Mouse (Mus musculus): ENCODE results near the gene Fggy.

Fggy gene

DNA sequence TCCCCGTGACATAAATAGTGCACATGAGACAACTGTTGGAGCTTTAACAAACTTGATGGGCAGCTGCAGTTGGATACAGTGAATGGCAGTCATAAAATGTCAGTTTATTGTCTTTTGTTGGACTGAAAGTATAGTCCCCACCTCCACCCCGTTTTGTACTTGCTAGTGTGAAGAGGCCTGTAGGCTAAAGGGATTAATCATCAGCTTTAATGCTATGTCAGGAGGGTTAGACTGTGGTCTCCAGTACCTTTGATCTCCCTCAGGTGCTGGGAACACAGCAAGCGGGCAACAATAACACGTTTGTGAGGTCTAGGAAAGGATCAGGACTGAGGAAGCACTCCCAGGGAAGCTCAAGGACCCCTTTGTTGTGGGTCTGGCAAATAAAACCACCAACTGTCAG is 214.6 kb downstream of the Fggy start:
- H3K4me3 ChIP-seq (replicated peaks; ENCODE audit: low read length) = no peak overlapping the region
- no peaks in the 10 kb centered on the region for H3K9me3 ChIP-seq (ENCODE audit: low read length)
- H3K27me3 ChIP-seq (ENCODE audit: insufficient read depth, low read length) = no peaks in the 10 kb centered on the region
- TF ChIP-seq NANOG (IDR thresholded peaks at IDR 0.05; ENCODE audit: borderline replicate concordance, low read length) (no peak), CTCF (conservative IDR thresholded peaks at IDR 0.05; ENCODE audit: low read length) (no peak), POU5F1 (IDR thresholded peaks at IDR 0.05; ENCODE audit: borderline replicate concordance, low read length) (no peak)
- no peaks in the 10 kb centered on the region for H3K4me1 ChIP-seq (replicated peaks; ENCODE audit: low read depth, low read length)
- H3K36me3 ChIP-seq (ENCODE audit: insufficient read depth, low read length) = no peaks in the 10 kb centered on the region

DNA sequence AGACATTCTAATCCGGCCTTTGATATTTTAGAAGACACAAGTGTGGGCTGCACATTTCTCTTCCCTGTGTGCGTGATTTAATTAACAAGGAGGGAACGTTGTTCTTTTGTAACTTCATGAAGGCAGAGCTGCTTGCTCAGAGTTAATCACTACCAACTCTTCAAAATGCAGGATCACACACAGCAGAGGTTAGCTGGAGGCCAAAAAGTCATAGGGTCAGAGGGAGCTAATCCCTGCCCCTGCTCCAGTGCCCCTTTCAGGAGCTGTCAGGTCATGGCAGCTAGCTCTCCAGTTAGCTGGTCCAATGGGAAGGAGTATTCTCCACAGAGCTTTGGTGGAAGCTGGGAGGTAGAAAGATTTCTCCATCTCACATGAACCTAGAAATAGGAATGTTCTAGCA is 215.4 kb downstream of the Fggy start:
- Histone ChIP-seq H3K4me1 (replicated peaks; ENCODE audit: low read depth, low read length) (no peaks in the 10 kb centered on the region), H3K36me3 (ENCODE audit: insufficient read depth, low read length) (no peaks in the 10 kb centered on the region), H3K27me3 (ENCODE audit: insufficient read depth, low read length) (no peaks in the 10 kb centered on the region), H3K4me3 (replicated peaks; ENCODE audit: low read length) (no peak overlapping the region), H3K9me3 (ENCODE audit: low read length) (no peaks in the 10 kb centered on the region)
- TF ChIP-seq NANOG (IDR thresholded peaks at IDR 0.05; ENCODE audit: borderline replicate concordance, low read length) = no peak

DNA sequence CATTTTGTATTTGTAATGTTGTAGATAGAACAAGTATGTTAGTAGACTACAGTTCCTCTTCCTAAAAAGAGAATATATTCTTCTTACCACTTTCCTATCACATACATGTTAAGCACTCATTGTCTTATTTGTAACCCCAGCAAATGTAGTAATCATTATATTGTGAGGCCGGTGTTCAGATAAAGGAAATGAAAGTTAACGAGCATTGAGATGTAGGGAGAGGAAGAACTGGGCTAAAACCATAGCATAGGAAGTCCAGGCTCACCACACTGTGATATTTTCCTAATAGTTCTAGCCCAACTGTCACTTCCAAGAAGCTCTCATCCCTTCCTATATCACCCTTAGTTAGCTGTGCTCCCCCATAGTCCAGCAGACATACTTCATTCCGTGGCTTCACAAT is 218.3 kb downstream of the Fggy start:
- no peaks in the 10 kb centered on the region for H3K4me1 ChIP-seq (replicated peaks; ENCODE audit: low read depth, low read length)
- H3K9me3 ChIP-seq (ENCODE audit: low read length) = no peaks in the 10 kb centered on the region
- TF ChIP-seq NANOG (IDR thresholded peaks at IDR 0.05; ENCODE audit: borderline replicate concordance, low read length) (no peak), CTCF (conservative IDR thresholded peaks at IDR 0.05; ENCODE audit: low read length) (no peak), POU5F1 (IDR thresholded peaks at IDR 0.05; ENCODE audit: borderline replicate concordance, low read length) (no peak)
- no peaks in the 10 kb centered on the region for H3K36me3 ChIP-seq (ENCODE audit: insufficient read depth, low read length)
- no peak overlapping the region for H3K4me3 ChIP-seq (replicated peaks; ENCODE audit: low read length)
- no peaks in the 10 kb centered on the region for H3K27me3 ChIP-seq (ENCODE audit: insufficient read depth, low read length)

DNA sequence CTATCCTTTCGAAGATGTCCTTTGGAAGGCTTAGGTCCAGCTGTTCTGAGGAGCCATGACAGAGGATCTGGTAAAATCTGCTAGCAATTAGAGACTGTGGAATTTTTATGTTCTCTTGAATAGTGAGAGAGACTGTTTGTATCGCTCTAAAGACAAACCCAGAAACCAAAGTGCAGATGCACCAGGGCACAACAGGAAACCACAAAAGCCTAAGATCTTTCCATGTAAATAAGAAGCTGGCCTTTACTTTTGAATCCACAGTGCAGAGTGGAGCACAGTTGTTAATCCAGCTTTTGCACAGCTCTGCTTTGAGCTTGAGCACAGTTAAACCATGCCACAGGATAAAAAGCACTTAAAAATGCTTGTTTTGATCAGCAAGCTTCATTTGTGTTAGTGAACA is 220.5 kb downstream of the Fggy start:
- no peak for TF ChIP-seq POU5F1 (IDR thresholded peaks at IDR 0.05; ENCODE audit: borderline replicate concordance, low read length)
- no peak for TF ChIP-seq NANOG (IDR thresholded peaks at IDR 0.05; ENCODE audit: borderline replicate concordance, low read length)
- TF ChIP-seq CTCF (conservative IDR thresholded peaks at IDR 0.05; ENCODE audit: low read length) = no peak
- Histone ChIP-seq H3K9me3 (ENCODE audit: low read length) (no peaks in the 10 kb centered on the region), H3K4me1 (replicated peaks; ENCODE audit: low read depth, low read length) (no peaks in the 10 kb centered on the region), H3K27me3 (ENCODE audit: insufficient read depth, low read length) (no peaks in the 10 kb centered on the region), H3K4me3 (replicated peaks; ENCODE audit: low read length) (no peak overlapping the region), H3K36me3 (ENCODE audit: insufficient read depth, low read length) (no peaks in the 10 kb centered on the region)

DNA sequence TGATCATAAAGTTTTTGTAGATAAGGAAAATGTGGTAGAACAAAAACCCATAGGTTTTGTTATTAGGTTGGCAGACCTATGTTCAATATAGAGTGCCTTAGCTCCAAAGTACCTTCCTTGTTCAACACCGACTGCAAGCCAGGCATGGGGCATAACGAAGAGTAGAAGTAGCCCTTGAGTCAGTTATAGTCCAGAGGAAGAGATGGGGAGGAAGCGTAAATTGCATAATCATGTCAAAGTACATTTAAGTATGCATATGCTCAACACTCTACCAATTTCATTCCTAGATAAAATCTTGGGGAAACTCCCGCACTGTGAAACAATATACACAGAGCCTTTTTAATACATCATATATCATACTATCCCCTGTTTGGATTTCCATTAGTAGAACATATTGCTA is 221.2 kb downstream of the Fggy start:
- H3K27me3 ChIP-seq (ENCODE audit: insufficient read depth, low read length) = no peaks in the 10 kb centered on the region
- H3K36me3 ChIP-seq (ENCODE audit: insufficient read depth, low read length) = no peaks in the 10 kb centered on the region
- no peak overlapping the region for H3K4me3 ChIP-seq (replicated peaks; ENCODE audit: low read length)
- no peaks in the 10 kb centered on the region for H3K4me1 ChIP-seq (replicated peaks; ENCODE audit: low read depth, low read length)
- TF ChIP-seq POU5F1 (IDR thresholded peaks at IDR 0.05; ENCODE audit: borderline replicate concordance, low read length) = no peak
- TF ChIP-seq NANOG (IDR thresholded peaks at IDR 0.05; ENCODE audit: borderline replicate concordance, low read length) = no peak
- no peak for TF ChIP-seq CTCF (conservative IDR thresholded peaks at IDR 0.05; ENCODE audit: low read length)
- H3K9me3 ChIP-seq (ENCODE audit: low read length) = no peaks in the 10 kb centered on the region

DNA sequence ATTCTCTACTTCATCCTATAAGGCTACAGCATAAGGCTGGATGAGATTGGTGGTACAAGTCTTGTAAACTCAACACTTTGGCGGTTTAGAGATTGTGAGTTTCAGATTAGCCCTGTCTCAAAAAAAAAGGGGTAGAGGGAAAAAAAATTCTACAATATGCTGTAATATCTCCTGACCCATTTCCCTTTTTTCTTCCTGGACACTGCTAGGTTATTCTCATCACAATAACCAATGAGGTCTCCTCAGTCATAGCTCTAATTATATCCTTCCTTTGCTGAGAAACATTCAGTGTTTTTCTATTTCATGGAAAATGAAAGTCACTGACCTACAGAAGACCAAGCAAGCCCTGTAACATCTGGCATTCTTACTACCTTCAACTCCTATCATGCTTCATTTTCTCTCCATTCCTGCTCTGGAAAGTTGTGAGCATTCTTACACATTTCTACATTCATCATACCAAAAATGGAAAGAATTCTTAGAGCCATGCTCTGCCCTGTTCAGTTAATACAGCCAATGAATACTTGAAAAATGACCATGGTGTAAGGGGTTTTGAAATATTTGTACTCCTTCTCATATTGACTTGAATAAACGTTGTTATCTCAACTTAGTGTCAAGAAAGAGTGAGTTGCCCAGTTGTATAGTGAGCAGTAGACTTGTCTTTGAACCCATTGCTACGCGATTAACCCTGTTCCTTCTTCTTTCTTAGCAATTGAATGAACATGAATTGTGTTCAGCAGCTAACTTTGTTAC is 227.0 kb downstream of the Fggy start:
- H3K36me3 ChIP-seq (ENCODE audit: insufficient read depth, low read length) = no peaks in the 10 kb centered on the region
- no peak overlapping the region for H3K4me3 ChIP-seq (replicated peaks; ENCODE audit: low read length)
- no peaks in the 10 kb centered on the region; the same call in 1 of the 2 replicates for H3K27me3 ChIP-seq (ENCODE audit: insufficient read depth, low read length)
- TF ChIP-seq CTCF (conservative IDR thresholded peaks at IDR 0.05; ENCODE audit: low read length) = no peak
- TF ChIP-seq NANOG (IDR thresholded peaks at IDR 0.05; ENCODE audit: borderline replicate concordance, low read length) = no peak
- TF ChIP-seq POU5F1 (IDR thresholded peaks at IDR 0.05; ENCODE audit: borderline replicate concordance, low read length) = no peak
- no peaks in the 10 kb centered on the region for H3K4me1 ChIP-seq (replicated peaks; ENCODE audit: low read depth, low read length)
- peaks cover 18% of the 10 kb centered on the region for H3K9me3 ChIP-seq (ENCODE audit: low read length)

DNA sequence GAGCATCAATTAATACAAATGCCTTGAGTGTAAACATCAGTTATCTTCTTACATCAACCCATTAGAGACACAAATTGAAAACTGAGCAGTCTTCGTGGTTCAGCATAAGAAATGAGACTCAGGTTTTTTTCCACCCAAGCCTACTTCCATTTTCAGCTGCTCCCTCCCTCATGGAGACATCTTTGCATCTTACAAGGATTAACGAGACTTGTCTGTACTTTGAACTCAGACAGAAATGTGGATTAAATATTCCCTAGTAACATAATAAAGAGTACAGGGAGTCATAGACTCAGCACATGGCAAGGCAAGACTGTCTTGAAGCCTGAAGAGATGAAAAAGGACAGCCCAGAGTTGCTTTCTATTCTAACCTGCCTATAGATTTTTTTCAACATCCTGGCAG is 230.3 kb downstream of the Fggy start:
- peaks cover 18% of the 10 kb centered on the region for H3K9me3 ChIP-seq (ENCODE audit: low read length)
- H3K27me3 ChIP-seq (ENCODE audit: insufficient read depth, low read length) = no peaks in the 10 kb centered on the region; the same call in 1 of the 2 replicates
- H3K4me1 ChIP-seq (replicated peaks; ENCODE audit: low read depth, low read length) = no peaks in the 10 kb centered on the region
- TF ChIP-seq POU5F1 (IDR thresholded peaks at IDR 0.05; ENCODE audit: borderline replicate concordance, low read length) = no peak
- no peak for TF ChIP-seq NANOG (IDR thresholded peaks at IDR 0.05; ENCODE audit: borderline replicate concordance, low read length)
- TF ChIP-seq CTCF (conservative IDR thresholded peaks at IDR 0.05; ENCODE audit: low read length) = no peak
- no peak overlapping the region for H3K4me3 ChIP-seq (replicated peaks; ENCODE audit: low read length)
- H3K36me3 ChIP-seq (ENCODE audit: insufficient read depth, low read length) = no peaks in the 10 kb centered on the region

DNA sequence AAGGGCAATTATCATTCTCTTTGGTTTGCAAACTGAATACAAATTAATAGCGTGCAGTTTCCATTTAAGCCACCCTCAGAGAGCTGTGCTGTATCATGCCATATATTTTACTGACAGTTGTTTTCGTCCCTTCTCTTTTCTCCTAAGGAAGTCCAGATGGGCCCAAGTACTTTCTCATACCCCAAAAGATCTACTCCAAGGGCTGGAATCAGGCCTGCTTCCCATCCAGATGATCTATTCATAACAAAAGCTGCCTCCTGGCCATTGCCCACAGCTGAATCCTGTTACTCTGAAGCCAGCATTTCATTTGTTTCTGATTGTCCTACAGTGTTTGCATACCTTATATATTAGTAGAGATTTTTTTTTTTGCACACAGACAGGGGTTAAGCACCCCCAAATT is 231.6 kb downstream of the Fggy start:
- Histone ChIP-seq H3K9me3 (ENCODE audit: low read length) (peaks cover 18% of the 10 kb centered on the region), H3K4me1 (replicated peaks; ENCODE audit: low read depth, low read length) (no peaks in the 10 kb centered on the region), H3K36me3 (ENCODE audit: insufficient read depth, low read length) (no peaks in the 10 kb centered on the region), H3K27me3 (ENCODE audit: insufficient read depth, low read length) (no peaks in the 10 kb centered on the region; the same call in 1 of the 2 replicates), H3K4me3 (replicated peaks; ENCODE audit: low read length) (no peak overlapping the region)
- TF ChIP-seq POU5F1 (IDR thresholded peaks at IDR 0.05; ENCODE audit: borderline replicate concordance, low read length) = no peak
- TF ChIP-seq NANOG (IDR thresholded peaks at IDR 0.05; ENCODE audit: borderline replicate concordance, low read length) = no peak
- no peak for TF ChIP-seq CTCF (conservative IDR thresholded peaks at IDR 0.05; ENCODE audit: low read length)

DNA sequence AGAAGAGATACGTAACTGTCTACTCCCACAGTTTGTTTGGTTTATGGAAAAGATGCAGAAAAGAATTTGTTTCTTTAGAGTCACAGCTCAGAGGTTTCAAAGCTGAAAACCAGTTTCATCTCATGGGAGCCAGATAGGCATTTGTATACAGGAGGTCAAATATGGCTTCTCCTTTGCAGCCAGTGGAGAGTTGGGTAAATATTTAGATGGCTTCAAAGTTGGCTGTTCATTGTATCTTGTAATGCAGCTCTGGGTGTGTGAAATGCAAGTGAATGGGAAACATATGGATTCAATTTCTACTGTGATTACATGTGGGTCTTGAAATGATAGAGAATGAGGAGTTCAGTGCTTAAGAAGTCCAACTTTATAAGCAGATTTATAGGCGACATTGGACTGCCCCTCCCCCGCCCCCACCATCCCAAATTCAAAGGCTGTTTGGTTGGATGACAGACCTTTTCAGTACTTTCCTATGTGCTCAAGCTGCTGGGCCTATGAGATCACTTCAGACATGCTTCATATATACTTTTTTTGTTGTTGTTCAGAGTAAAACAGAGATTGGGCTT is 234.7 kb downstream of the Fggy start:
- Histone ChIP-seq H3K4me1 (replicated peaks; ENCODE audit: low read depth, low read length) (no peaks in the 10 kb centered on the region), H3K27me3 (ENCODE audit: insufficient read depth, low read length) (no peaks in the 10 kb centered on the region), H3K4me3 (replicated peaks; ENCODE audit: low read length) (no peak overlapping the region), H3K36me3 (ENCODE audit: insufficient read depth, low read length) (no peaks in the 10 kb centered on the region), H3K9me3 (ENCODE audit: low read length) (peaks cover 18% of the 10 kb centered on the region)
- no peak for TF ChIP-seq CTCF (conservative IDR thresholded peaks at IDR 0.05; ENCODE audit: low read length)
